In the genomic region with DNA sequence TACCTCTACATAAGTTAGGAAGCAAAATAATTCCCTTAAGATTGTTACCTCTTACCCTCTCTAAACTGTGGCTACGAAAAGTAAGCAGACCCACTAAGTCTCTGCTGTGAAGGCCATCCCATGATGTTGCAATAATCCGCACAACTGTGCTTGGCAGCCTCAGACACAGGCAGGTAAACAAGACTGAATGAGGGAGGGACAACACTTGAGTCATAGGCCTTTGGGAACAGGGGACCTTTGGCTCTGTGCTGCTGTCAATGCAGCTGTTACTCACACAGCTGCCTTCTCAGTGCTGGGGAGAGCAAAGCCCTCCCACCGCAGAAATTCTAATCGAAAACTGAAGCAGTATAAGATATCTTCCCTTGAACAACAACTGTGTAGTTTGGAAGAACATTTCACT, we compare ENCODE assay signal across 14 mouse cellular contexts. TPM values are rescaled to one million over a fixed set of nuclear protein-coding genes. Genes with fewer than 3 reads are reported as not detected.
DNase-seq lines count a peak whose midpoint lies in the region; ATAC-seq and TF ChIP-seq lines count a peak whose summit lies in the region.
"Had no signal": no experiment of that assay in that cellular context is flagged by ENCODE, and none has a peak within 500 bp of the region (broad histone marks: within the 10 kb centered on the region; RNA-seq: fewer than 3 reads in every experiment).

No protein-coding gene starts in this region.

- DNase-seq in lung, postnatal 25 days (ENCODE audit: low spot score) = peak; percentile 29
- no peak for DNase-seq in lung, postnatal 14 days
- DNase-seq in adipocyte (ENCODE audit: low spot score) = peak; percentile 32
- no peak for DNase-seq in liver, embryonic 11.5 days (ENCODE audit: low spot score)
- DNase-seq in stomach, postnatal 0 days (ENCODE audit: low spot score) = no peak
- no peak for DNase-seq in right cerebral cortex, adult 18-20 months
- DNase-seq in spleen, postnatal 14 days (ENCODE audit: low spot score in 2 of 2) = no peak
- DNase-seq: adrenal gland, adult 8-10 months; cerebellum, adult 8-10 months; heart, postnatal 4 days; retina, postnatal 1 day; spleen, adult 18-20 months had no signal

- H3K9ac ChIP-seq in liver, embryonic 11.5 days (ENCODE audit: low read depth, low read length) = no peak overlapping the region
- no peak overlapping the region for H3K9ac ChIP-seq in stomach, postnatal 0 days (ENCODE audit: low read length)

- 0 out of 2 replicates have a peak, but pooled peaks cover 2% of the 10 kb centered on the region for H3K4me1 ChIP-seq in liver, embryonic 11.5 days (replicated peaks; ENCODE audit: control insufficient read depth, insufficient read depth, low read length)
- H3K4me1 ChIP-seq in stomach, postnatal 0 days (replicated peaks; ENCODE audit: control insufficient read depth, insufficient read depth) = 0 out of 2 replicates have a peak, but pooled peaks cover 6% of the 10 kb centered on the region

- no peaks in the 10 kb centered on the region for H3K27me3 ChIP-seq in liver, embryonic 11.5 days (replicated peaks; ENCODE audit: control insufficient read depth, insufficient read depth, low read length)
- H3K27me3 ChIP-seq in stomach, postnatal 0 days (ENCODE audit: control insufficient read depth, insufficient read depth, low read length) = no peaks in the 10 kb centered on the region

- WGBS in liver, embryonic 11.5 days = 73% methylated on average over 4 of the region's 4 CpGs
- 54% methylated on average over 4 of the region's 4 CpGs for WGBS in stomach, postnatal 0 days

- TF ChIP-seq CTCF in stomach, postnatal 0 days (IDR thresholded peaks at IDR 0.05; ENCODE audit: low read depth) = no peak

- no peak overlapping the region for H3K4me2 ChIP-seq in liver, embryonic 11.5 days
- H3K4me2 ChIP-seq in stomach, postnatal 0 days (replicated peaks; ENCODE audit: low read depth) = no peak overlapping the region

- no peak for TF ChIP-seq EP300 in stomach, postnatal 0 days (optimal IDR thresholded peaks at IDR 0.05)

- no peak overlapping the region for H3K4me3 ChIP-seq in liver, embryonic 11.5 days (ENCODE audit: low read depth, low read length)
- H3K4me3 ChIP-seq in stomach, postnatal 0 days (ENCODE audit: low read depth, low read length) = no peak overlapping the region

- H3K27ac ChIP-seq in liver, embryonic 11.5 days (ENCODE audit: low read depth, low read length) = no peak overlapping the region
- H3K27ac ChIP-seq in stomach, postnatal 0 days (replicated peaks) = no peak overlapping the region
- H3K27ac ChIP-seq: kidney, postnatal 0 days; macrophage had no signal

- H3K36me3 ChIP-seq in liver, embryonic 11.5 days (ENCODE audit: control insufficient read depth, insufficient read depth, low read length) = no peaks in the 10 kb centered on the region
- H3K36me3 ChIP-seq in stomach, postnatal 0 days (ENCODE audit: control insufficient read depth, insufficient read depth, low read length) = no peaks in the 10 kb centered on the region

- ATAC-seq in liver, embryonic 11.5 days (replicated peaks; ENCODE audit: low FRiP score) = peak; percentile 62; the same call in 1 of the 2 replicates
- peak; percentile 72 for ATAC-seq in stomach, postnatal 0 days (ENCODE audit: low FRiP score, low TSS enrichment)

- H3K9me3 ChIP-seq in liver, embryonic 11.5 days (ENCODE audit: control insufficient read depth, low read length) = no peaks in the 10 kb centered on the region
- H3K9me3 ChIP-seq in stomach, postnatal 0 days (ENCODE audit: control insufficient read depth, low read length) = no peaks in the 10 kb centered on the region

RNA-seq across cellular contexts. Expression of gene Tec, which starts 10.5 kb away (rescaled TPM):
- 7.9 and 8.9 TPM in 2 replicates for polyA plus RNA-seq in liver, embryonic 11.5 days (2014; fragmentation: Nextera tagmentation; extraction: Ambion mirVana)
- polyA plus RNA-seq in stomach, postnatal 0 days (2015; fragmentation: Nextera tagmentation; extraction: Ambion mirVana) = 9.5 and 9.6 TPM in 2 replicates

RNA-seq across cellular contexts. Expression of gene Slain2, which starts 56.3 kb away (rescaled TPM):
- 18.1 and 20.1 TPM in 2 replicates for polyA plus RNA-seq in liver, embryonic 11.5 days (2014; fragmentation: Nextera tagmentation; extraction: Ambion mirVana)
- polyA plus RNA-seq in stomach, postnatal 0 days (2015; fragmentation: Nextera tagmentation; extraction: Ambion mirVana) = 10.0 and 11.5 TPM in 2 replicates

Comparison
In these comparisons a context has a peak if more than half of its experiments do, and no peak if none do; other contexts are left out.
1. DNase-seq: peak in lung, postnatal 25 days (single experiment) and adipocyte (single experiment); none in lung, postnatal 14 days (single experiment), liver, embryonic 11.5 days (single experiment), stomach, postnatal 0 days (single experiment), right cerebral cortex, adult 18-20 months (single experiment) and spleen, postnatal 14 days (0 of 2).